Mouse (Mus musculus) embryonic fibroblast, embryonic 13.5 days (primary cell): ENCODE measurements around the gene Cd37. TPM values are rescaled to one million over a fixed set of nuclear protein-coding genes. Genes with fewer than 3 reads are reported as not detected.

Source experiments
- H3K27ac ChIP-seq: 2 replicates; pipeline ENCODE4 v1.5.1; 2012; ENCODE audit warnings: low read length, control low read depth, inconsistent platforms; ENCODE audit not compliant: insufficient read depth
- H3K4me1 ChIP-seq: 2 replicates; pipeline ENCODE4 v1.6.1; 2011; ENCODE audit warnings: low read length; ENCODE audit not compliant: control insufficient read depth, insufficient read depth
- H3K4me3 ChIP-seq: 2 replicates; pipeline ENCODE4 v1.5.1; 2011; ENCODE audit warnings: mild to moderate bottlenecking, control low read depth, low read length; ENCODE audit not compliant: insufficient read depth
- CTCF ChIP-seq: IDR thresholded peaks from 2 replicates; pipeline ENCODE4 v1.5.1; 2011; ENCODE audit warnings: mild to moderate bottlenecking, control low read depth, low read length, moderate library complexity, borderline replicate concordance; ENCODE audit not compliant: insufficient read depth
- POLR2A ChIP-seq: IDR thresholded peaks from 2 replicates; pipeline ENCODE4 v1.6.1; 2011; ENCODE audit warnings: low read depth, mild to moderate bottlenecking, control low read depth, low read length, moderate library complexity
- polyA plus RNA-seq: library from polyadenylated mRNA; stranded (reverse); fragments of >200 nt; gene quantifications from 2 replicates; pipeline ENCODE4 v1.2.4, GENCODE M21; 2011; ENCODE audit warnings: low read depth; ENCODE audit not compliant: missing spikeins, insufficient read length

Gene Cd37
- polyA plus RNA-seq, 1 experiment: 0.86 TPM

- TF ChIP-seq CTCF: no peak
- TF ChIP-seq POLR2A: no peak
- no peak overlapping the region for H3K27ac ChIP-seq
- no peak overlapping the region for H3K4me3 ChIP-seq
- H3K4me1 ChIP-seq: peaks cover 6% of the 10 kb centered on the region; the same call in 1 of the 2 replicates
These were observed 46.2 kb downstream of the Cd37 start for GRCm38 (mm10) chr7:45192585-45193310.

GRCm38 (mm10) chr7:45191803-45192363, 47.0 kb downstream of the Cd37 start:
- TF ChIP-seq POLR2A (no peak), CTCF (no peak)
- Histone ChIP-seq H3K4me1 (peaks cover 3% of the 10 kb centered on the region; the same call in 1 of the 2 replicates), H3K27ac (no peak overlapping the region), H3K4me3 (no peak overlapping the region)

DNA sequence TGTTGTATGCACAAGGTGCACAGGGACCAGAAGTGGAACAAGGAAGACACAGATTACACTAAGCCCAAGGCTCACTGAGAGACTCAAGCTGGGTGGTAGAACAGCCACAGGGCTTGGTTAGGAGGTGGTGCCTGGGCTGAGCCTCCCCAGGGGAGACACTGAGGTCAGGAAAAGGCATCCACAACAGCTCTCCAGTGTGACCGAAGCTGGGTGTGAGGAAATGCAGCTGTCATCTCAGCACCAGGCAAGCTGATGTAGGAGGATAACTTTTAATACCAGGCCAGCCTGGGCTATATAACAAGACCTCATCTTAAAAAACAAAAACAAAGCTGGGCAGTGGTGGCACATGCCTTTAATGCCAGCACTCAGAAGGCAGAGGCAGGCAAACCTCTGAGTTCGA, 47.8 kb downstream of the Cd37 start:
- TF ChIP-seq CTCF (no peak), POLR2A (no peak)
- no peak overlapping the region for H3K4me3 ChIP-seq
- H3K27ac ChIP-seq: no peak overlapping the region
- peaks cover 3% of the 10 kb centered on the region; the same call in 1 of the 2 replicates for H3K4me1 ChIP-seq

DNA sequence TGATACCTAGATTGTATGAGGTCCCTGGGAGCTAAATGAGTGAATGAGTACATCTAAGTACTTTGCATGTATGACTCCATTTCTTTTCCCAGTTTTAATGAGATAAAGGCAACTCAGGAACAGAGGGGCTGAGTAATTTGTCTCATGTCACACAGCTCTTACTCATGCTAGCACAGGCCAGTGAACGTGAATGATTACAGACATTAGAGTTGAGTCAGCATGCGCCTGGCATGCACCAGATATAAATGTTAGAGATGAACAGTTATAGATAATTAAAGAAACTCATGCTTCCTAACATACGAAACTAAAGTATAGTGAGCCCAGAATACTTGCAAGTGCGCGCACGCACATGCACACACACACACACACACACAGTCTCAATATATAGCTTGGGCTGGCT, 48.7 kb downstream of the Cd37 start:
- H3K4me3 ChIP-seq: no peak overlapping the region
- no peak overlapping the region for H3K27ac ChIP-seq
- TF ChIP-seq POLR2A: no peak
- no peak for TF ChIP-seq CTCF
- peaks cover 3% of the 10 kb centered on the region; the same call in 1 of the 2 replicates for H3K4me1 ChIP-seq

DNA sequence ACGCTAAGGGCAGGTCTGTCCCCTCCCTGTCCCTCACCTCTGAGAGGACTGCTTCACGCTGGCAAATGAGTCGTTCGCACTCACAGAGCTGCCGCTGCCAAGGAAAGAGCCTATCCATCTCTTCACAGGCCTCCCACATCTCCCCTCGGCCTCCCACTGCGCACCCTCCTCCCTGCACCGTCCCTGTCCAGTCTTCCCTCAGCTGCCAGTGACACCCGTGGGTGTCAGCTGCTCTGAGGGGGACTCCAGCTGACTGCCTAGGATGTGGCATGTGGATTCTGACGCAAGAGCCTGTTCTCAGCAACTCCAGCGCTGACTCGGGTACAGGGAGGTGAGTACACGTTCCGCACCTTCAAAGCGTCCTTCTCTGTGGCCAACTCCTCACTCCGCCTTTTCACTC, 49.3 kb downstream of the Cd37 start:
- Histone ChIP-seq H3K27ac (no peak overlapping the region), H3K4me1 (peaks cover 3% of the 10 kb centered on the region; the same call in 1 of the 2 replicates), H3K4me3 (no peak overlapping the region)
- TF ChIP-seq POLR2A (no peak), CTCF (no peak)

GRCm38 (mm10) chr7:45185921-45186320, 53.0 kb downstream of the Cd37 start:
- no peak for TF ChIP-seq POLR2A
- no peak for TF ChIP-seq CTCF
- Histone ChIP-seq H3K27ac (no peak overlapping the region), H3K4me3 (no peak overlapping the region), H3K4me1 (no peaks in the 10 kb centered on the region)

GRCm38 (mm10) chr7:45183672-45184071, 55.2 kb downstream of the Cd37 start:
- H3K4me1 ChIP-seq: no peaks in the 10 kb centered on the region
- no peak overlapping the region for H3K4me3 ChIP-seq
- H3K27ac ChIP-seq: no peak overlapping the region
- no peak for TF ChIP-seq CTCF
- no peak for TF ChIP-seq POLR2A

Other genes with a start within 250 kb of the Cd37 start
- 62.2 and 75.1 TPM in 2 replicates for gene Irf3, start 241.5 kb downstream of the Cd37 start, polyA plus RNA-seq
- gene Bcl2l12, start 240.4 kb downstream of the Cd37 start, polyA plus RNA-seq: 31.8 and 37.1 TPM in 2 replicates
- 75.4 and 79.8 TPM in 2 replicates for gene Scaf1, start 222.8 kb downstream of the Cd37 start, polyA plus RNA-seq
- gene Rras, start 221.2 kb downstream of the Cd37 start, polyA plus RNA-seq: 83.0 and 116 TPM in 2 replicates
- 15.4 and 16.9 TPM in 2 replicates for gene Prr12, start 186.2 kb downstream of the Cd37 start, polyA plus RNA-seq
- 33.0 and 38.0 TPM in 2 replicates for gene Nosip, start 176.7 kb downstream of the Cd37 start, polyA plus RNA-seq
- 15.1 and 17.5 TPM in 2 replicates for gene Prrg2, start 176.4 kb downstream of the Cd37 start, polyA plus RNA-seq
- 439 and 601 TPM in 2 replicates for gene Rcn3, start 146.9 kb downstream of the Cd37 start, polyA plus RNA-seq
- gene Fcgrt, start 135.3 kb downstream of the Cd37 start, polyA plus RNA-seq: 41.5 and 64.3 TPM in 2 replicates
- gene Rps11, start 114.7 kb downstream of the Cd37 start, polyA plus RNA-seq: 1,929 and 1,977 TPM in 2 replicates
- 3,288 and 3,370 TPM in 2 replicates for gene Rpl13a, start 110.4 kb downstream of the Cd37 start, polyA plus RNA-seq
- 1.8 TPM in 2 replicates for gene Gm45713, start 102.9 kb downstream of the Cd37 start, polyA plus RNA-seq
- 9.4 and 17.1 TPM in 2 replicates for gene Flt3l, start 102.7 kb downstream of the Cd37 start, polyA plus RNA-seq
- 45.6 and 56.2 TPM in 2 replicates for gene Pih1d1, start 84.8 kb downstream of the Cd37 start, polyA plus RNA-seq
- gene Aldh16a1, start 84.5 kb downstream of the Cd37 start, polyA plus RNA-seq: 24.9 and 25.0 TPM in 2 replicates
- 0.28 and 0.58 TPM in 2 replicates for gene Slc17a7, start 75.2 kb downstream of the Cd37 start, polyA plus RNA-seq
- not detected in 2 replicates for gene Gfy, start 59.5 kb downstream of the Cd37 start, polyA plus RNA-seq
- not detected in 2 replicates for gene Pth2, start 58.1 kb downstream of the Cd37 start, polyA plus RNA-seq
- gene Ccdc155, start 34.2 kb downstream of the Cd37 start, polyA plus RNA-seq: not detected in 2 replicates
- not detected in 2 replicates for gene Dkkl1, start 27.0 kb downstream of the Cd37 start, polyA plus RNA-seq
- gene Tead2, start 23.4 kb downstream of the Cd37 start, polyA plus RNA-seq: 79.9 and 94.3 TPM in 2 replicates
- not detected in 2 replicates for gene Slc6a16, start 2.0 kb upstream of the Cd37 start, polyA plus RNA-seq
- not detected in 2 replicates for gene Slc6a21, start 38.4 kb upstream of the Cd37 start, polyA plus RNA-seq
- gene Trpm4, start 94.7 kb upstream of the Cd37 start, polyA plus RNA-seq: 9.8 and 12.8 TPM in 2 replicates
- gene Hrc, start 96.2 kb upstream of the Cd37 start, polyA plus RNA-seq: not detected in 2 replicates
- gene Ppfia3, start 127.9 kb upstream of the Cd37 start, polyA plus RNA-seq: 2.5 and 2.7 TPM in 2 replicates
- 2.3 TPM in 1 of 2 replicates, not detected in the other for gene Lin7b, start 131.5 kb upstream of the Cd37 start, polyA plus RNA-seq
- gene Snrnp70, start 156.6 kb upstream of the Cd37 start, polyA plus RNA-seq: 407 and 463 TPM in 2 replicates
- gene Kcna7, start 166.5 kb upstream of the Cd37 start, polyA plus RNA-seq: not detected in 2 replicates
- gene Ntf5, start 174.6 kb upstream of the Cd37 start, polyA plus RNA-seq: 0.79 and 1.0 TPM in 2 replicates
- not detected in 2 replicates for gene Lhb, start 181.7 kb upstream of the Cd37 start, polyA plus RNA-seq
- gene Gys1, start 195.7 kb upstream of the Cd37 start, polyA plus RNA-seq: 47.6 and 58.2 TPM in 2 replicates
- 67.9 and 74.6 TPM in 2 replicates for gene Ruvbl2, start 199.0 kb upstream of the Cd37 start, polyA plus RNA-seq
- 3,506 and 4,699 TPM in 2 replicates for gene Ftl1, start 220.8 kb upstream of the Cd37 start, polyA plus RNA-seq
- gene Bax, start 227.8 kb upstream of the Cd37 start, polyA plus RNA-seq: 218 and 278 TPM in 2 replicates
- gene Tulp2, start 242.8 kb upstream of the Cd37 start, polyA plus RNA-seq: not detected in 2 replicates
- gene Gm45808, start 247.7 kb upstream of the Cd37 start, polyA plus RNA-seq: not detected in 2 replicates
- 0.68 and 1.2 TPM in 2 replicates for gene Dhdh, start 249.7 kb upstream of the Cd37 start, polyA plus RNA-seq